Mouse (Mus musculus): ENCODE results near the gene Efna5.
A peak's percentile ranks its signal among the peaks of the same experiment; 100 is the strongest.

The Efna5 gene

DNA sequence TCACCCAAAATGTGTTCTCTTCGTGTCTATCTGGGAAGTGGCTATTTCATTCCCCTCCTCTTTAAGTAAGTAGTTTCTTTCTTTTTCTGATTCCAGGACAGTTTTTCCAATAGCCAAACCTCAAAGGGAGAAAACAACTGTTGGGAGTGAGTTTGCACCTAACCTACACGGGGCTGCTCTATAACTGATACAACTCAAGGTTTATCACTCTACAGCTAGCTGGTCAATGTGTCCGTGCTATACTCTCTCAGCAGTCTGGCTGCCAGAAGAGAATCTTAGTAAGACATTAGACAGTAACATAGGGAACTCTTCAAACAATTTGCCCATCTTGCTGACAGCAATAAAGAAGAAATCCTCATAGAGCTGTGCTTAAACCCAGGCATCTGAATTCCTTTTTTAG is 130.5 kb downstream of the Efna5 start:
- DNase-seq (ENCODE audit: low spot score in 2 of 2): no peak

DNA sequence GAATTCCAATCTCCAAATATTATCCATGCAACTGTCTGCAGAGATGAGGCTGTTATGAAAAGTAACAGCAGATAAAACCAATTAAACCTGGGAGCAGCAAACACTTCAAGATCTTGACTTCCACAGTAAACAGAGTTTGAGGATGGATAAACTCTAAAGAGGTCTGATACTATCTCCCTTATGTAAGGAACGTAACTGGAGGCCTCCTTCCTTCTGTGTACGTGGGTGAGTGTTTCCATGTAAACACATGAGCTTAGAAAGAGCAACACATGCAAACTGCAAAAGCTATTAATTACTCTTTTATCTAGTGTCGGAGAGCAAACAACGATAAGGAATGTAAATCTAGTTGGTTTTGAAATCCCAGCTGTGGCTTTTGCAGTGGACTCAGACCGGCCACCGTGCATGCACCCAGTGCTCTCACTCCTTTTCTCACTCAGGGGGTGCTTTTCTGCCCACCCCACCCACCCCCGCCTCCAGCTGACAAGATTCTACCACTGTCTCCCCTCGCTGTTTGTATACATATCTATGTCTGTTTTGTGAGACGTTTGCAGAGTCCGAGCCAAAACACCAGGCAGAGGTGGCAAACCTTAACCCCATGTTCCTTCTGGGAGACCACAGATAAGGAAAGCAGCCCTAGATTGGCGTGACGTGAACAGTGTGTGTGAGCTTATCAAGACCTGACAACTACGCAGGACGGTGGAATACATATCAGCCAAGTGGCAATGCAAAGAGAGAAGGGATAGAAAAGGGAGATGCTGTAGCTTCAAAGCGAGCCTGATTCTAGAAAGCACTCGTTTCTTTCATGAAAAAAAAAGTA is 132.1 kb downstream of the Efna5 start:
- DNase-seq (ENCODE audit: low spot score in 2 of 2): no peak

DNA sequence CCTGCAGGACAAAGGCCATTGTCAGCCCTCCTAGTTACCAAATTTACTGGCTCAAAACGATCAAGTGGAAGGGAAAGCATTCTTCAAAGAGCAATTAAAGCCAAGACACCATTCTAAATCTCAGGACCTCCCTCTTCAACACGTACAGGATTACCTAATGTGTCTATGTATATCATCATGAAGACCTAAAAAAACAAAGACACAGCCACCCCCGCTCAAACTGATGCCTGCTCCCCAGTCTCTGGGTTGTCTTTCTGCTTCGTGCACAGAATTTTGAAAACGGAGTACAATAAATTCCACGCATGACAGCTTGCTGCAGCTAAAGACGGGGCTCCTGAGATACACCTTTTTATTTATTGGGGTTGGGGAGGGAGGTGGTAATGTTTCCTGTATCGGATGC is 133.7 kb downstream of the Efna5 start:
- DNase-seq (ENCODE audit: low spot score in 2 of 2): no peak

DNA sequence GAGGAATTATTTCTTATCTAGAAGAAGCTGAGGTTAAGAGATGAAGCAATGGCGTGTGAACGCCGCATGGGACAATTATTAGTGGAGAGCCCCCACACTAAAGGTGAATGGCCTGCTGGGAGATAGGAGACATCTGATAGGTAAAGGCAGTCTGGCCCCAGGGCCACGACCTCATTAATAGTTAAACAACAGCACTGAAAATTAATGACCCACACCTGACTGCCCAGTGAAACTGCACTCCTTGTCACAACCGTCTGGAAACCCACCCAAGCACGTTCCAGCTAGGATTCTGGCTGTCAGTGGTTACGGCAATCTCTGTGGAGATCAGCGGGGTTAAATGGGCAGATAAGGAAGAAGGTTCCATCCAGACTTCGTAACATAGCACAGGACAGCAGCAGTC is 134.3 kb downstream of the Efna5 start:
- no peak for DNase-seq (ENCODE audit: low spot score in 2 of 2)

DNA sequence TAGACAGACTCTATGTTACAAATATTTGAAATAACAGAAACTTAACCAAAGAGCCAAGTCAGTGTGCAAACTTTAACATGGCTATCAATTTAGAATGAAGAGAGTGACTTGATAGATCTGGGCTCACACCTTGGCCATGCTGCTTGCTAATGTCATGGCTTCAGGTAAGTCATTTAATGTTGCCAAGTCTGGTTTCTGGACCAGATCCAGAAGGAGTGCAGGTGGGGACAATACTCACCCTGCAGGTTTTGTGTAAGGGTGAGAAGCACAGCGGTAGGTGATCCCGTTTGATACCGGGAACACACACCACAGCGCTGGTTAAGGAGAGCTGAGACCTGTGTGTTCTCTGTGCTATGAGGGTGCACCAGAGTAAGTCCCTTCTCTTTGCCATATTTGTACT is 135.8 kb downstream of the Efna5 start:
- DNase-seq (ENCODE audit: low spot score in 2 of 2): no peak

DNA sequence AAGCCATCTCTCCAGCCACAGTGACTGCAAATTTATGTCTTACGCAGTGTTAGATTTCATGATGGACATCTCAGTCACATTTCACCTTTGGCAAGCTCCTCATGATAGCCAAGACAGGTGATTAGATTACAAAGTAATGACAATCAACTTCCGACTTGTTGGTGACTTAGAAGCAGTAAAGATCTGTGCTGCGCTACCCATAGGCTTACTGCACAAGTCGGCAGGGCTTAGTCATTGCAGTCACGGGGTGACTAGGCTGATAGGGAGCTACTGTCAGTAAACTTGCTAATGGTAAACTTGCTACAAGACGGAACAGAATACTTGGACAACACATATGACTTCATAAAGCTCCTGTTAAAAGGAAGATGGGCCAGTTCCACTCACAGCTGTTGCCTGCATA is 136.9 kb downstream of the Efna5 start:
- no peak for DNase-seq (ENCODE audit: low spot score in 2 of 2)

DNA sequence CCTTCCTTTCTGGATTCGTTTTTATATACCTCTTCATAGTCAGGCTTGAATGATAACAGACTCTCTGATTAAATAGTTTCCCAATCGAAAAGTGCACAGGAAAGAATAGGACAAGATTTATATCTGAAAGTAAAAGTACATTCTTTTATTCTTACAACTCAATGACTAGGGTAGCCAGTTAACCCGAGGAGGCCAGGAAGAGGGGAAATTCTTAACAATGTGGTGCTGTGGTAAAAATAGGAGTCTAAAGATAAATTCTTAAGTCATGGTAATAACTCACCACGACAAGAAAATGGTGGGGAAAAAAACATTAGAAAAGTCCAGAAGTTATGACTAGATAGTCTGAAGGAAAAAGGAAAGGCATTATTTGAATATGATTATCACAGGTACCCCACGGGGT is 139.4 kb downstream of the Efna5 start:
- DNase-seq (ENCODE audit: low spot score in 2 of 2): no peak

DNA sequence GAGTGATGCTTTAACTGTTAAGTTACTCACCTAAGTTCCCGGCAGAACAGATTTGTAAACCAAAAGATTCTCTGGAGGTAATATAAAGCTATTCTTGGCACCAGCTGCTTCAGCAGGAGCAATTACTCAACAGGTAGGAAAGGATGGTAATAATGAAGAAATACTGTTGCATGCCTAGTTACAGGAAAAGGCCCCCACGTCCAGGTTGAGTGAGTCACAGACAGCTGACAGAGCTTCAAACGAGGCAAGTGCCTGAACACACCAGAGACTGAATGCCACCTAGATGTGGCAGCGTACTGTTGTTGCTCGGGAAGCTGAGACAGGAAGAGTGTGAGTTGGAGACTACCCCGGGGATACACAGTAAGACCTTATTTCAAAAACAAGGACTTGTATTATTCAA is 140.1 kb downstream of the Efna5 start:
- DNase-seq (ENCODE audit: low spot score in 2 of 2): no peak

DNA sequence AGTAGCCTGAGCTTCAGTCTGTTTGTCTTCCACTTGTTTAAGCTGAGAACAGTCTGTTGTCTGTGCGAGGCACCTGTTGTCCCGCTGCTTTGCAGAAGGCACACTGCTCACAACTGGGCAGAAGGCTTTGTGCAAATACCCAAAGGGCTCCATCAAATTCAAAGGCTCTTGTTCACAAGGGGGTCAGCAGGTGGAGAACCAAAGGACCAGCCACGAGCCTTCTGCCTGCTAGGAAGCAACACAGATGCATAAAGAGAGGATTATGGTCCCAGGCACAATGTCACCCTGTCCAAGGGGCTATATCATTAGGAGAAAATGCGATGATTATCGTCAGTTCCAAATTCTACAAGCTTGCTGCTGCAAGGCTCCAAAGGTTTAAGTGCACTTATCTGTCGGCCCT is 141.1 kb downstream of the Efna5 start:
- no peak for DNase-seq (ENCODE audit: low spot score in 2 of 2)

DNA sequence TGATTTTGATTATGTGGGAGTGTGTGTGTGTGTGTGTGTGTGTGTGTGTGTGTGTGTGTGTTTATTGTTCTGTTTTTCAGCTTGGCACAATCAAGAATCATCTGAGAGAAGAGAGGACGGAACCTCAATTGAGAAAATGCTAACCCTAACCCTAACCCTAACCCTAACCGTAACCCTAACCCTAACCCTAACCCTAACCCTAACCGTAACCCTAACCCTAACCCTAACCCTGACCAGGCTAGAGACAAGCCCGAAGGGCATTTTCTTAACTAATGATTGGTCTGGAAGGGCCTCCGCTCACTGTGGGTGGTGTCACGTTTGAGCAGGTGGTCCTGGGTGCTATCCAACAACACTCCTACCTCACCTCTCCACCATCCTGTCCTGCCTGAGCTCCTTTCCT is 143.7 kb downstream of the Efna5 start:
- no peak for DNase-seq (ENCODE audit: low spot score in 2 of 2)

DNA sequence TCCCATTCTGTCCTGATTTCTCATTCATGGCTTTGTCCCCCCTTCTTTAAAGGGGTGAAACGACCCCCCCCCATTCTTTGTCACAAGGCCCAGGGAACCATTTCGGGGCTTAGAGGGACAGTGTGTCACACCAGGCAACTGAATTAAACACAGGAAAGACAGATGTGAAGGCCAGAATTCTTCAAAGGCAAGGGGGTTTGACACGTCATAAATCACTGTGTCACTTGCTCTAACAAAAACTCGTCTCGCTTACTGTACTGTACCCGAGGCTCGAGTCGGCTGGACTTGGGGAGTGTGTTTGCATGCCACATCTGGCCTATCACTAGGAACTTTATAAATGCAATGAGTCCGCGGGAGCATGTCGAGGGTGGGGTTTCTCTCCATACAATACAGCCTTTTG is 145.2 kb downstream of the Efna5 start:
- DNase-seq (ENCODE audit: low spot score in 2 of 2): no peak

DNA sequence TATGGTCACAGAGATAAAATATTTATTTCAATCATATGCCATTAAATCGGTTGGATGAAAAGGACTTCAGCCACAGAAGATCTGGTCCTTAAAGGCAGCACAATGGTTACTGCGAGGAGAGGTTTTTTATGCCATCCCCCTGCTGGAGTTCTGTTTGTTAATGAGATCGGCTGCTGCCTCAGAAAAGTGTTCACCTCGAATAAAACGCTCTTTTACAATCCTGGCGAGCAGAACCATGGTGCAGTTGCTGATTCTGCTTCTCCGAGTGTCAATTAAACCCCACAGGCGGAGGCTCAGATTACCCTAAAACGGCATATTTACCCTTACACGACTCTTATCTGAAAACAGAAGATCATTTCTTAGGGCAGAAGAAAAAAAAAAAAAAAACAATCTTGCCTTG is 146.2 kb downstream of the Efna5 start:
- no peak for DNase-seq (ENCODE audit: low spot score in 2 of 2)

DNA sequence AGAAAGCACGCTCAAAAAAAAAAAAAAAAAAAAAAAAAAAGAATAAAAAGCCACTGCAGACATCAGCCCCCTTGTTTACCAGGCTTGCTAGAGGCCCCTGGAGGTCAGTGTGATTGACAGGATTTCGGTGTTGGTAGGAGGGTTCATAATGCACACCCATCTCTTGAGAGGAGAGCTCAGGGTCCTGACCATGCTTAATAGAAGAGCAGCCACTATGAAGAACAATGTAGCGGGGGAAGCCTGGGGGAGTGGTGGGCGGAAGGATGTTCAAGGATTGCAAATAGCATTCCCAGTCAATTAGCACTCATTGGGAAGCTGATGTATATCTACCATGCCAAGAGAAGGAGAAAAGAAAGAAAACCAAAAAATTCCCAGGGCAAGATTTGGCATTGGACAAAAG is 147.1 kb downstream of the Efna5 start:
- DNase-seq (ENCODE audit: low spot score in 2 of 2): no peak

DNA sequence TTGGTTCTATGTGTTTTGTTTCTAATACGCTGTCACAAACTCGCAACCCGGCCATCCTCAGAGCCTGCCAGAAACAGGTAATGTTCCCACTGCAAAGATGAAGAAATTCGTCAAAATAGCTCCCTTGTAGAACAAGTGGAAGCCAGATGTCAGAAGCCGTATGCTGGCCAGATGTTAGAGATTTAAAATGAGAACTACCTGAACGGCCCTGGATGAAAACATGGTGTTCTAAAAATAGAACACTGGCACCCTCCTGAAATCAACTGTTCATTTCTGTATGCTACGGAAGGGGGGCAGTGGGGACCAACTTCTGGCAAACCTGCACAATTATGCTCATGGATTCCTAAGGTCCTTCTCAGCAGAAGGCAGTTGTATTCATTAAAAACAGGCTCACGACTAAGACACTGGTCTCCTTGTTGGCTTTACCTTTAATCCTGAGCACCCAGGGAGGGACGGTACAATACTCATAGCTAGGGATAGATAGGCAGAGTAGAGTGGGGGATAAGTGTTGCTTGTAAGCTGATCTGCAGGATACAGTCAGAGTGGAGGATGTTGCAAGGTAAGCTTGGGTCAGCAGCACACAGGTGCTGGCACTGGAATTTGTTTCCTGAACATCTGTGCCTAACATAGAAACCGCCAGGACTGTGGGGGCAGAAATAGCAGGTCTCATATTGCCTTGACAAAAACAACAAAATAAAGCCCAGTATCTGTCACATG is 151.2 kb downstream of the Efna5 start:
- no peak for DNase-seq (ENCODE audit: low spot score in 2 of 2)

DNA sequence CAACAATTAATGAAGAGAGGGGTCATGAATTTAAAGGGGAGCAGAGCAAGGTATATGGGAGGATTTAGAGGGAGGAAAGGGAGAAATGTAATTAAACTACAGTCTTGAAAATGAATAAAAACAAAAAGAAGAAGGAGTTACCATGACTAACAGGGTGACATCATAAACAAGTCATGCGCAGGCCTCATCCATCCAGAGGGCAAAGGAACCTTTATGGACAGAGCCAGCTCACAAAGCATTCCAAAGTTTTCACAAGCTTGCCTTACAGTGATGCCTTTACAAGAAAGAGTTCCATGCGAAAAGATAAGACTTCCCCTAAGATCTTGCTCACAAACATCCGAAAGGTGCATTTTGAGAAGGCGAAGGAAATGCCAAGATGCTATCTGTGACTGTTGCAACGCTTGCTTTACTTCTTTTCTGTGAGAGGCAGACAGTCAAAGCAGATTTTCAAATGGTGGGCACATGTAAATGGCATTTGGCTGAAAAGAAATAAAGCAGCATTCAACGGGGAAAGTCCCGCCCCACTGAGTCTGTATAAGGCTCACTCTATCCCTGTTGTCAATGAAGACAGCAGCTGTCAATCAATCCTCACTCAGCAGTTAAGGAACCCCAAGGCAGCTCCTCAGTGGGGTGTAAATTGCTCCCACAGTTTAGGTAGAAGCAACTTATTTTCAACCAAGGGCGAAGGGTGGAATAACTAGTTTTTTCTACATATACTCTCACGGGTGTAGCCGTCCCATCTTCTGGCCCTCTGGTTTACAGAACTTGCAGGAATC is 152.8 kb downstream of the Efna5 start:
- DNase-seq (ENCODE audit: low spot score in 2 of 2): no peak

DNA sequence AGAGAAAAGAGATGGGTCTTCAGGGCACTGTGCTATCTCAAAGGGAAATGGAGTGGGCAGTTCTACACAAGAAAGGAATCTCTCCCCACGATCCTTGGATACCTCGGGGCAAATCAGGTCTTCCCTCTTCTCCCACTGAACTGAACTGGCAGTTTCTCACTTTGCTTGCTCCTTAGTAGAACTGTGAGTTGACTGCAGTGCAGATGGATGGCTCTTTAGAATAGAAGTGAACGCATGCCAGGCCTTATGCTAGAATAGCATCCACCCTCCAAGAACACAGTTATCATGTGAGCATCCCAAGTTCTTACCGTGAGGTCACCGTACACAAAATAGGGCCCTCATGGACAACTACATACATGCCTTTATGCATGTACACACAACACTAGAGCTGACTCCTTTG is 155.0 kb downstream of the Efna5 start:
- peak in 1 of 2 experiments; percentile 47 for DNase-seq (ENCODE audit: low spot score in 2 of 2)

DNA sequence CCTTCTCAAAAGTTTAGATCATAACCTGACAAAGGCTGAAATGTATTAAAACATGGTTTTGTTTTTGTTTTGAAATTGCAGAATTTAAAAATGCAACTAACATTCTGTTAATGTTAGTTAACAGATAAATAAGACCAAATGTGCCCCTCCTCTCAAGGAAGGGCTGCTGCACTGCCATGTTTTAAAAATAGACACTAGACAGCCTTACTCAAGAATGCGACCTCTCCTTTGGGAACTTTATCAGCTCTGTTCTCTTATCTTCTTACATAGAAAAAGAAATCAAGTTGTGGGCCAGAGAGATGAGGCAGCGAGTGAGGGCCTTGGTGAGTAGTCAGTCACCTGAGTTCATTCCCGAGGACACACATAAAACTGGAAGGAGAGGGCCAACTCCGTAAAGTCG is 158.2 kb downstream of the Efna5 start:
- no peak for DNase-seq (ENCODE audit: low spot score in 2 of 2)

DNA sequence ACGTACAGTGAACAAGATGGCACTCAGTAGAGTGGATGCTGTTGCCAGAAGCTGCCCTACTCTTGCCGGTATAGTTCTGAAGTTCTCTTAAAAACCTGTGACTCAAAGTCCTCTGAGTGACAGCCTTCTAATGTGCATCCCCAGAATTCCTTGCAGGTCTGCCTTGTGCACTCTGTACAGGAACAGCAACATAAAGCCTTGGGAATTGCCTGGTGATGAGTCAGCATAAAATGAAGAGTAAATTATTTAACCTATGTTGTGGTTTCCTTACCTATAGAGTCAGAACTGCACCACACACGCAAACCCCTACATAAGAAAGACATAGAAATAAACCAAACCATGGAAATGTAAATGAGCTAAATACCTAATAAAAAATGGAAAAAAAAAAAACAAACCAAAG is 159.5 kb downstream of the Efna5 start:
- DNase-seq (ENCODE audit: low spot score in 2 of 2): no peak

DNA sequence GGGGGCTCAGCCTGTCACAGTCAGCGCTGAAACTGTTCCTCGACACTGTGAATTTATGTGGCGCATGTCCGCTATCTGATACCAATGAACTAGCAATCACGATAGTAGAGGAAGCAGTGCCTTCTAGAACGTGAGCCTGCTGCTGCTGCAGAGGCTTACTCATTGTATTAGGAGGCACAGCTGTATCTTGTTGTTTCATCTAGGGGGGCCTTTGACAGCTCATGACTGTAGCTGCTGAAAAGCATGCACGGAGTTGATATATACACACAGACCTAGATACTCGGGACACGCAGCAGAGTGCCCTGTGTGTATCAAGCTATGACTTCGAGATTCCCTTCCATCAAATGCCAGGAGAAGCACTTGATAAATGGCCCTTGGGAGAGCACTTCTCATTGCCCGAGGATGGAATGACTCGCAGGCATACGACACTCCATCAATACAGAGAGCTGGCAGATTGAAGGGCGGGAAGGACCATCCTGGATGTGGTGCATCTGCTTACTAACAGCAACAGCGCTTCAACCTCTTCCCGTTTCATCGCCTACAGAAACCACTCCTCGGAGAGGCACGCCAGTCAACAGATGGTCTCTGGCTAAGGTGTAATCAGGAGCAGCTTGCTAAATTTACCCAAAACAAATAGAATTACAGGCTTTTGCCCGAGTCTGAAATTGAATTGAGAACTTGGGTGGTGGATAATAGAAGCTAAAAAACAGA is 160.2 kb downstream of the Efna5 start:
- DNase-seq (ENCODE audit: low spot score in 2 of 2): peak; percentile 16 to 51

DNA sequence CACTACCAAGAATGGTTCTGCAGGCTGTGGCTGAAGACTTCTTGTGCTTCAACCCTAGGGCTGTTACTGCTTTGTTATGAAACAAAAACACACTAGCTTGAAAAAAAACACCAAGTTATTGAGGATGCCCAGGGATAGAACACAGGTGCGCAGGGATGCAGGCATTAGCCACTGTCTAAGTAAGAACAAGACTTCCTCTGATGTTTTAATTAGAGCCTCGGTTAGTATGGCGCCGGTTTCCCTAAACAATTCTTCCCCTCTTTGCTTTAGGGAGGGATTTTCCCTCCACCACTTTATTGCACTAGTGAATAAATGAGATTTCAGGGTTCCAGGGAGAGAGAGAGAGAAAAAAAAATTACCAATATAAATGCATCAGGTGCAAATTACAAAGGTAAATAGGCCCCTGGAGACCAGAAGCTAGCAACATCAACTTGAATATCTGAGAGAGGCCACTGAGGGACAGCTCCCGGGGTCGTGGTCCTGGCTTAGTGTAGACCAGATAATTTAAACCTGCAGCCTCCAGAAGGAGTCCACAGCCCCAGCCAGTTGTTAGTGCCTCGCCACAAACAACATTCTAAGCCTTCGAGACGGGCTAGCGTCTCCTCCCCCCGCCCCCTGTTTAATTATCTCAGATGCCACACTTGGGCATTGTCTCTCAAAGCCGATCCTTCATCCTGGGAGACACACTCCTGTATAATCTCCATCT is 163.5 kb downstream of the Efna5 start:
- DNase-seq (ENCODE audit: low spot score in 2 of 2): no peak

DNA sequence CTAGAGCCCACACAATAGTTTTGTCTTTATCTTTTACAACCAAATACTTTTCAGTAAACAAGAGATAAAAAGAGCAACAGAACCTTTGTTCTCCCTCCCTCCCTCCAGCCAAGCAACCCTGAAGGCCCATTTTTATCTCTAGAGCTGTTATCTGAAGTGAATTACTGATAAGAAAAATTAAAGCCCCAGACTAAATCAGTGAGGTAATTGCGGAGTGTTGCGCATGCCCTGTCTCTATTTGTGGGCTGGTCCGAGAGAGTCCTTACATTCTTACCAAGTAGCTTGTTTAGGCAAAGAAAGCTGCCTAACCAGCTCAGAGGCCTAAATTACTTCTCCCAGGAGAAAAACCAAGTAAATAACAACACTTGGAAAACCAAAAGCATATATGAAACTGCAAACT is 167.7 kb downstream of the Efna5 start:
- no peak for DNase-seq (ENCODE audit: low spot score in 2 of 2)
